Mouse (Mus musculus): ENCODE data around the gene Ranbp1. TPM values are rescaled to one million over a fixed set of nuclear protein-coding genes. Genes with fewer than 3 reads are reported as not detected.

Ranbp1 gene
- polyA plus RNA-seq, 1 experiment from 2014 or later, result 556 TPM

- ATAC-seq (ENCODE audit: insufficient read depth, low FRiP score, low read depth), result no peak
- H3K27me3 ChIP-seq (replicated peaks), result no peaks in the 10 kb centered on the region
- no peak overlapping the region for H3K9ac ChIP-seq
- H3K36me3 ChIP-seq, result peaks cover 12% of the 10 kb centered on the region; the same call in 1 of the 2 replicates
- H3K4me3 ChIP-seq (replicated peaks), result no peak overlapping the region
- H3K4me2 ChIP-seq, result no peak overlapping the region
- H3K4me1 ChIP-seq, result peaks cover 10% of the 10 kb centered on the region
- 71% methylated on average over 9 of the region's 9 CpGs for WGBS
- H3K9me3 ChIP-seq, result no peaks in the 10 kb centered on the region
- H3K27ac ChIP-seq, result no peak overlapping the region
Observed at GRCm38 (mm10) chr16:18218580-18218996, 29.9 kb downstream of the Ranbp1 start.

- no peaks in the 10 kb centered on the region for H3K9me3 ChIP-seq
- peaks cover 10% of the 10 kb centered on the region for H3K4me1 ChIP-seq
- H3K36me3 ChIP-seq, result peaks cover 2% of the 10 kb centered on the region; the same call in 1 of the 2 replicates
- no peak within 1 kb of the TSS for H3K27ac ChIP-seq
- 80% methylated on average over 4 of the region's 4 CpGs for WGBS
- H3K9ac ChIP-seq, result no peak within 1 kb of the TSS
- no peaks in the 10 kb centered on the region for H3K27me3 ChIP-seq (replicated peaks)
- no peak within 1 kb of the TSS for H3K4me2 ChIP-seq
- H3K4me3 ChIP-seq (replicated peaks), result no peak within 1 kb of the TSS
- ATAC-seq (ENCODE audit: insufficient read depth, low FRiP score, low read depth), result no peak
Observed at GRCm38 (mm10) chr16:18217579-18217978, 31.0 kb downstream of the Ranbp1 start, which contains the start of gene Ccdc188. Gene Ccdc188 (plus strand): TSS chr16:18217879.

- Histone ChIP-seq H3K9me3 (no peaks in the 10 kb centered on the region), H3K27me3 (replicated peaks) (no peaks in the 10 kb centered on the region), H3K36me3 (no peaks in the 10 kb centered on the region), H3K4me2 (no peak overlapping the region), H3K9ac (no peak overlapping the region), H3K27ac (no peak overlapping the region), H3K4me1 (peaks cover 6% of the 10 kb centered on the region), H3K4me3 (replicated peaks) (no peak overlapping the region)
- ATAC-seq (ENCODE audit: insufficient read depth, low FRiP score, low read depth), result no peak
- 85% methylated on average over 7 of the region's 7 CpGs for WGBS
Observed at GRCm38 (mm10) chr16:18214858-18215257, 33.7 kb downstream of the Ranbp1 start.

- ATAC-seq (ENCODE audit: insufficient read depth, low FRiP score, low read depth), result 0 out of 2 replicates have a peak, but pooled peaks have one; percentile 17
- H3K4me3 ChIP-seq (replicated peaks), result no peak overlapping the region
- WGBS, result 49% methylated on average over 6 of the region's 6 CpGs
- peaks cover 4% of the 10 kb centered on the region; the same call in 1 of the 2 replicates for H3K4me1 ChIP-seq
- no peaks in the 10 kb centered on the region for H3K9me3 ChIP-seq
- H3K9ac ChIP-seq, result no peak overlapping the region
- no peaks in the 10 kb centered on the region for H3K36me3 ChIP-seq
- H3K27ac ChIP-seq, result no peak overlapping the region
- no peak overlapping the region for H3K4me2 ChIP-seq
- no peaks in the 10 kb centered on the region for H3K27me3 ChIP-seq (replicated peaks)
Observed at GRCm38 (mm10) chr16:18213689-18214088, 34.8 kb downstream of the Ranbp1 start.

- H3K9ac ChIP-seq, result no peak overlapping the region
- ATAC-seq (ENCODE audit: insufficient read depth, low FRiP score, low read depth), result 0 out of 2 replicates have a peak, but pooled peaks have one; percentile 11
Observed at GRCm38 (mm10) chr16:18211417-18212171, 36.9 kb downstream of the Ranbp1 start.

GRCm38 (mm10) chr16:18210701-18211416, 37.7 kb downstream of the Ranbp1 start:
- Histone ChIP-seq H3K4me3 (replicated peaks) (no peak overlapping the region), H3K9me3 (no peaks in the 10 kb centered on the region), H3K4me2 (no peak overlapping the region), H3K27ac (no peak overlapping the region), H3K36me3 (no peaks in the 10 kb centered on the region), H3K4me1 (peaks cover 4% of the 10 kb centered on the region; the same call in 1 of the 2 replicates), H3K9ac (no peak overlapping the region), H3K27me3 (replicated peaks) (no peaks in the 10 kb centered on the region)
- ATAC-seq (ENCODE audit: insufficient read depth, low FRiP score, low read depth), result no peak
- WGBS, result 19% methylated on average over 8 of the region's 8 CpGs

More at GRCm38 (mm10) chr16:18211417-18212171, 36.9 kb downstream of the Ranbp1 start:
- WGBS, result 42% methylated on average over 10 of the region's 10 CpGs
- Histone ChIP-seq H3K27me3 (replicated peaks) (no peaks in the 10 kb centered on the region), H3K4me1 (peaks cover 4% of the 10 kb centered on the region; the same call in 1 of the 2 replicates), H3K9me3 (no peaks in the 10 kb centered on the region), H3K4me2 (no peak overlapping the region), H3K36me3 (no peaks in the 10 kb centered on the region), H3K4me3 (replicated peaks) (no peak overlapping the region), H3K27ac (no peak overlapping the region)

GRCm38 (mm10) chr16:18203430-18204091, 45.0 kb downstream of the Ranbp1 start:
- H3K27ac ChIP-seq, result no peak overlapping the region

GRCm38 (mm10) chr16:18202061-18202460, 46.5 kb downstream of the Ranbp1 start:
- no peak overlapping the region for H3K4me3 ChIP-seq (replicated peaks)
- ATAC-seq (ENCODE audit: insufficient read depth, low FRiP score, low read depth), result no peak
- H3K27ac ChIP-seq, result no peak overlapping the region
- H3K9me3 ChIP-seq, result no peaks in the 10 kb centered on the region
- 0 out of 2 replicates have a peak, but pooled peaks cover 2% of the 10 kb centered on the region for H3K4me1 ChIP-seq
- 84% methylated on average over 1 of the region's 1 CpGs for WGBS
- H3K9ac ChIP-seq, result no peak overlapping the region
- no peaks in the 10 kb centered on the region for H3K27me3 ChIP-seq (replicated peaks)
- no peaks in the 10 kb centered on the region for H3K36me3 ChIP-seq
- H3K4me2 ChIP-seq, result no peak overlapping the region

More at GRCm38 (mm10) chr16:18203430-18204091, 45.0 kb downstream of the Ranbp1 start:
- ATAC-seq (ENCODE audit: insufficient read depth, low FRiP score, low read depth), result no peak
- Histone ChIP-seq H3K4me1 (0 out of 2 replicates have a peak, but pooled peaks cover 2% of the 10 kb centered on the region), H3K9ac (no peak overlapping the region), H3K9me3 (no peaks in the 10 kb centered on the region), H3K27me3 (replicated peaks) (no peaks in the 10 kb centered on the region), H3K4me3 (replicated peaks) (no peak overlapping the region), H3K4me2 (no peak overlapping the region), H3K36me3 (no peaks in the 10 kb centered on the region)
- 55% methylated on average over 7 of the region's 7 CpGs for WGBS

- no peaks in the 10 kb centered on the region for H3K9me3 ChIP-seq
- H3K9ac ChIP-seq, result no peak overlapping the region
- no peaks in the 10 kb centered on the region for H3K36me3 ChIP-seq
- H3K27ac ChIP-seq, result no peak overlapping the region
- H3K27me3 ChIP-seq (replicated peaks), result no peaks in the 10 kb centered on the region
- no peak overlapping the region for H3K4me2 ChIP-seq
- 0 out of 2 replicates have a peak, but pooled peaks cover 2% of the 10 kb centered on the region for H3K4me1 ChIP-seq
- H3K4me3 ChIP-seq (replicated peaks), result no peak overlapping the region
- ATAC-seq (ENCODE audit: insufficient read depth, low FRiP score, low read depth), result no peak
- WGBS, result 26% methylated on average over 1 of the region's 1 CpGs
Observed at GRCm38 (mm10) chr16:18201620-18202019, 46.9 kb downstream of the Ranbp1 start.

GRCm38 (mm10) chr16:18200062-18200461, 48.5 kb downstream of the Ranbp1 start:
- Histone ChIP-seq H3K9ac (no peak overlapping the region), H3K27me3 (replicated peaks) (no peaks in the 10 kb centered on the region), H3K4me3 (replicated peaks) (no peak overlapping the region), H3K27ac (no peak overlapping the region), H3K4me1 (0 out of 2 replicates have a peak, but pooled peaks cover 4% of the 10 kb centered on the region), H3K9me3 (no peaks in the 10 kb centered on the region), H3K4me2 (no peak overlapping the region), H3K36me3 (no peaks in the 10 kb centered on the region)
- 74% methylated on average over 2 of the region's 2 CpGs for WGBS
- ATAC-seq (ENCODE audit: insufficient read depth, low FRiP score, low read depth), result no peak

GRCm38 (mm10) chr16:18198365-18199098, 50.0 kb downstream of the Ranbp1 start:
- H3K9ac ChIP-seq, result no peak overlapping the region
- H3K9me3 ChIP-seq, result no peaks in the 10 kb centered on the region
- H3K27me3 ChIP-seq (replicated peaks), result no peaks in the 10 kb centered on the region
- no peak for ATAC-seq (ENCODE audit: insufficient read depth, low FRiP score, low read depth)
- H3K4me2 ChIP-seq, result no peak overlapping the region
- H3K4me3 ChIP-seq (replicated peaks), result no peak overlapping the region
- peaks cover 16% of the 10 kb centered on the region; the same call in 1 of the 2 replicates for H3K4me1 ChIP-seq
- 76% methylated on average over 10 of the region's 10 CpGs for WGBS
- no peak overlapping the region for H3K27ac ChIP-seq
- no peaks in the 10 kb centered on the region for H3K36me3 ChIP-seq

All from stomach, embryonic 15.5 days (tissue).